Mouse (Mus musculus) megakaryocyte, embryonic 14.5 days (primary cell): ENCODE measurements around the gene Klhl24.

Experiments
- FLI1 ChIP-seq: IDR thresholded peaks from 2 replicates; pipeline ENCODE4 v1.6.1; 2012; ENCODE audit warnings: low read length, inconsistent platforms, mixed read lengths
- GATA1 ChIP-seq: IDR thresholded peaks from 3 replicates; pipeline ENCODE4 v1.6.1; 2012; ENCODE audit warnings: mixed read lengths, low read length, inconsistent platforms, borderline replicate concordance

DNA sequence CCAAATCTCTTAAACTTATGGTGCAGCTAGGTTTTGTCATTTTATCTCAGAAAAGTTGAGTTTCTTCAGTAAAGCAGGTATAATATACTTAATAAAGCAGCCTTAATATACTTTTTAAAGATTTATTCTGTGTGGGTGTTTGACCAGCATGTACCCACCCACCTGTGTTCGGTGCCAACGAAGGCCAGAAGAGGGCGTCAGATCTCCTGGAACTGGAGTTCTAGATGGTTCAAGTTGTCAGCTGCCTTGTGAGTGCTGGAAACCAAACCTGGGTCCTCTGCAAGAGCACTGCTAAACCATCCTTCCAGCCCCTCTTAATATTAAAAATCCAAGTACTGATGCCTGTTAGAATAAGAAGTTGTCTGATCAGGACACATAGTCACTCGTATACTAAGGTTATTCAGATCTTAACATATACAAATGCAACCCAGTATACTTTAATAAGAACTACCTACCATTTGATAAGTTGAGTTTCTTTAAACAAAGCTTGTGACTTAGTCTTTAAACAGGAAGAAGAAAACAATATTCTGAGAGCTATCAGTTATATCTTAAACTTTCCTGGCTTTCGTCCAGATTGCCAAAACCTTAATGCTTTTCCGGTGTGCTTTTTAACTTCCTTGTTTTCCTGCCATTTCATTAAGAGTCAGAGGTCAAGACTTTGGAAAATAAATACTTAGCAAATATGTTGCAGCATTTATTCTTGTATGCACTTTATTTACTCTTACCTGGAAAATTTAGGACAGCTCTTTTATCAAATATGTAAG is 1.7 kb downstream of the Klhl24 start:
- TF ChIP-seq GATA1 (no peak), FLI1 (no peak)
